Mouse (Mus musculus) MN1 (cell line): Measurements from ENCODE around the gene 4930590J08Rik.

ENCODE experiments used
- DNase-seq: peaks from one replicate; pipeline ENCODE4 v3.0.0-alpha.2; 2016; ENCODE audit warnings: low spot score

4930590J08Rik gene

GRCm38 (mm10) chr6:91963429-91963828 lies 60.8 kb downstream of the 4930590J08Rik start:
- DNase-seq: peak; percentile 9

GRCm38 (mm10) chr6:91965060-91965459 lies 62.5 kb downstream of the 4930590J08Rik start:
- DNase-seq: no peak

GRCm38 (mm10) chr6:91966006-91966405 lies 63.4 kb downstream of the 4930590J08Rik start:
- no peak for DNase-seq

GRCm38 (mm10) chr6:91972201-91972646 lies 69.6 kb downstream of the 4930590J08Rik start:
- no peak for DNase-seq

- no peak for DNase-seq
Observed at GRCm38 (mm10) chr6:91973972-91974371, 71.4 kb downstream of the 4930590J08Rik start.

GRCm38 (mm10) chr6:91978371-91979300 lies 76.0 kb downstream of the 4930590J08Rik start, which contains the start of gene Fgd5:
TSS of gene Fgd5 (plus strand) at chr6:91978878.
- DNase-seq: no peak

GRCm38 (mm10) chr6:91979301-91979996 lies 76.8 kb downstream of the 4930590J08Rik start:
- no peak for DNase-seq

- no peak for DNase-seq
Observed at GRCm38 (mm10) chr6:91980011-91980410, 77.4 kb downstream of the 4930590J08Rik start.

- no peak for DNase-seq
Observed at GRCm38 (mm10) chr6:91990101-91990500, 87.5 kb downstream of the 4930590J08Rik start.

GRCm38 (mm10) chr6:91992823-91993222 lies 90.2 kb downstream of the 4930590J08Rik start:
- no peak for DNase-seq

GRCm38 (mm10) chr6:91993795-91994505 lies 91.3 kb downstream of the 4930590J08Rik start:
- DNase-seq: no peak

GRCm38 (mm10) chr6:91996072-91996471 lies 93.5 kb downstream of the 4930590J08Rik start:
- no peak for DNase-seq
